Mouse (Mus musculus): ENCODE results near the gene Olfr11.

The Olfr11 gene

GRCm38 (mm10) chr13:21642418-21642817 is at the start of gene Olfr11:
Gene Olfr11, minus strand, starts transcription at chr13:21642518.
- DNase-seq (ENCODE audit: low spot score) = no peak

- no peak for DNase-seq (ENCODE audit: low spot score)
Measured at GRCm38 (mm10) chr13:21677305-21677704, 35.0 kb upstream of the Olfr11 start, which contains the start of gene Olfr1360. Gene Olfr1360, minus strand, starts transcription at chr13:21677405.

GRCm38 (mm10) chr13:21663286-21663685 is 21.0 kb upstream of the Olfr11 start, which contains the start of gene Olfr1361:
Gene Olfr1361, minus strand, starts transcription at chr13:21663386.
- no peak for DNase-seq (ENCODE audit: low spot score)

GRCm38 (mm10) chr13:21613922-21614321 is 28.4 kb downstream of the Olfr11 start, which contains the start of gene Olfr1362:
Gene Olfr1362, minus strand, starts transcription at chr13:21614022.
- DNase-seq (ENCODE audit: low spot score) = no peak

DNA sequence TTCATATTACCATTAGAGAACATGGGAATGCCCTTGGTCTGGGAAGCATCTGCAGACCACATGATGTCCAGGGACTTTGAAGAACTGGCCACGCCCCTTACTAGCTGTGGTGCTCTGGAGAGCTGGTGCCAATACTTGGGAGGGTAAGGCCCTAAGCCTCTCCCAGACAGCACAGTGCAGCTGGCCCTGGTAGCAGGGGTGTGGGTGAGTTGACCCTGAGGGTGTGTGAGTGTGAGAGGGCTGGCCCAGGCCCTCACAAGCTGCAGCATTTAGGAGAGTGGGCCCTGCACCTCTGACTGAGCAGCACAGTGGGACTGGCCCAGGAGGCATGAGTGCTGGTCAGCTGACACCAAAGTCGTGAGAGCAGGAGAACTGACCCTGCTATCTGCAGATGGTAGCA is 50.7 kb downstream of the Olfr11 start:
- no peak for DNase-seq (ENCODE audit: low spot score)

Measured in testis, postnatal 14 days (tissue).